Mouse (Mus musculus) embryonic fibroblast, embryonic 13.5 days (primary cell): Measurements from ENCODE around the gene Clec11a.

ENCODE experiments used
- CTCF ChIP-seq: IDR thresholded peaks from 2 replicates; pipeline ENCODE4 v1.5.1; 2011; ENCODE audit warnings: mild to moderate bottlenecking, control low read depth, low read length, moderate library complexity, borderline replicate concordance; ENCODE audit not compliant: insufficient read depth
- POLR2A ChIP-seq: IDR thresholded peaks from 2 replicates; pipeline ENCODE4 v1.6.1; 2011; ENCODE audit warnings: low read depth, mild to moderate bottlenecking, control low read depth, low read length, moderate library complexity

DNA sequence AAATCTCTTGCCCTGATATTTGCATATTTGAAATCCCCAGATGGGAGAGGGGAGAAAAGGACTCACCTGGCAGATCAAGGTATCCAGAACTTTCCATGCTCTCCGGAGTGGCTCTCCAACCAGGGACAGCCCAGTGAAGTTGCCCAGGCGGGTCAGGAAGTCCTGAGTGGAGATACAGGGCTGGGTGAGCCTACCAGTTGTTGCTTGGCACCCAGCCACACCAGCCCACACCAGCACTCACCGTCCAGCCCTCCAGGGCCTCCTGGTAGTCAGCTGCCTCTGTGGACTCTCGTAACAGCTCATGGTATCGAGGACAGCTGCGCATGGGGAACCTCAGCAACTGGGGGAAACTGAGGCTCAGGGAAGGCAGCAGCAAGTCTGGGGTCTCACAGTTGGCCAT, 51.8 kb downstream of the Clec11a start:
- TF ChIP-seq CTCF = no peak
- 0 out of 2 replicates have a peak, but pooled peaks have one; percentile 6 for TF ChIP-seq POLR2A
